Mouse (Mus musculus) erythroblast, embryonic 14.5 days (primary cell): Measurements from ENCODE around the gene Pla1a. TPM values are rescaled to one million over a fixed set of nuclear protein-coding genes. Genes with fewer than 3 reads are reported as not detected.

Experiments used
- H3K27me3 ChIP-seq: 2 replicates; pipeline ENCODE4 v1.6.1; 2012; ENCODE audit warnings: inconsistent platforms; ENCODE audit not compliant: control insufficient read depth
- H3K36me3 ChIP-seq: 2 replicates; pipeline ENCODE4 v1.6.1; 2012; ENCODE audit warnings: mild to moderate bottlenecking, inconsistent platforms; ENCODE audit not compliant: control insufficient read depth
- H3K4me1 ChIP-seq: 2 replicates; pipeline ENCODE4 v1.6.1; 2012; ENCODE audit warnings: inconsistent platforms; ENCODE audit not compliant: control insufficient read depth
- H3K4me3 ChIP-seq: replicated peaks from 2 replicates; pipeline ENCODE3; 2012; ENCODE audit warnings: moderate library complexity, mild to moderate bottlenecking, inconsistent platforms
- H3K9me3 ChIP-seq: 2 replicates; pipeline ENCODE4 v1.6.1; 2012; ENCODE audit warnings: low read length, inconsistent platforms, mixed read lengths; ENCODE audit not compliant: control insufficient read depth
- GATA1 ChIP-seq: IDR thresholded peaks from 2 replicates; pipeline ENCODE4 v1.6.1; 2012; ENCODE audit warnings: low read length, inconsistent platforms, mixed read lengths
- TAL1 ChIP-seq: IDR thresholded peaks from 3 replicates; pipeline ENCODE4 v1.6.1; 2012; ENCODE audit warnings: low read length, inconsistent platforms, mixed read lengths
- polyA plus RNA-seq: library from polyadenylated mRNA; stranded (reverse); fragments of >175 nt; gene quantifications from 2 replicates; pipeline ENCODE4 v1.2.3, GENCODE M21; 2012

Gene Pla1a
- polyA plus RNA-seq, 1 experiment: not detected

- Histone ChIP-seq H3K4me3 (no peak overlapping the region), H3K36me3 (peaks cover 44% of the 10 kb centered on the region), H3K27me3 (no peaks in the 10 kb centered on the region), H3K9me3 (no peaks in the 10 kb centered on the region), H3K4me1 (peaks cover 4% of the 10 kb centered on the region)
- TF ChIP-seq GATA1 (no peak), TAL1 (no peak)
Observed at GRCm38 (mm10) chr16:38442216-38442615, 9.3 kb upstream of the Pla1a start.

GRCm38 (mm10) chr16:38441611-38442010 lies 8.7 kb upstream of the Pla1a start:
- H3K9me3 ChIP-seq: no peaks in the 10 kb centered on the region
- no peak for TF ChIP-seq TAL1
- TF ChIP-seq GATA1: no peak
- no peaks in the 10 kb centered on the region for H3K27me3 ChIP-seq
- no peak overlapping the region for H3K4me3 ChIP-seq
- peaks cover 4% of the 10 kb centered on the region for H3K4me1 ChIP-seq
- peaks cover 38% of the 10 kb centered on the region for H3K36me3 ChIP-seq

- peaks cover 26% of the 10 kb centered on the region for H3K36me3 ChIP-seq
- no peaks in the 10 kb centered on the region for H3K9me3 ChIP-seq
- H3K27me3 ChIP-seq: no peaks in the 10 kb centered on the region
- TF ChIP-seq GATA1 (no peak), TAL1 (no peak)
- peaks cover 4% of the 10 kb centered on the region for H3K4me1 ChIP-seq
- H3K4me3 ChIP-seq: no peak overlapping the region
Observed at GRCm38 (mm10) chr16:38440403-38440802, 7.5 kb upstream of the Pla1a start.

DNA sequence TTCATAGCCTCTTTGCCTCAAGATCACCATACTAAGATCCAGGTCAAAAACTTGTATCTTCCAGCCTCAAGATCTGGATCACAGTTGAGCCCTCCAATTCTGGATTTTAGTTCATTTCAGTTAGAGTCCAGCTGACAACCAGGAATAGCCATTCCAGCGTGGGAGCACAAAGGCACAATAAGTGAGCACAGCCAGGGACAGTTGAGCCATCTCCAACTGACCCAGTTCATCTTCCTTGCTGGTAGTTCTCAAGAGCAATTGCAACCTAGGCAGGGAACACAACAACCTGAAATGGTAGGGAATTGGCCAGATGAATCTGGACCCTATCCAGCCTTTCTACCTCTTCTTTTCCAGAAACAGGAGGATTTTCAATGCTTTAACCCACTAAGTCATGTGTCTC lies 6.2 kb upstream of the Pla1a start:
- Histone ChIP-seq H3K27me3 (no peaks in the 10 kb centered on the region), H3K4me1 (peaks cover 4% of the 10 kb centered on the region), H3K4me3 (no peak overlapping the region), H3K9me3 (no peaks in the 10 kb centered on the region), H3K36me3 (peaks cover 14% of the 10 kb centered on the region)
- TF ChIP-seq GATA1 (no peak), TAL1 (no peak)

DNA sequence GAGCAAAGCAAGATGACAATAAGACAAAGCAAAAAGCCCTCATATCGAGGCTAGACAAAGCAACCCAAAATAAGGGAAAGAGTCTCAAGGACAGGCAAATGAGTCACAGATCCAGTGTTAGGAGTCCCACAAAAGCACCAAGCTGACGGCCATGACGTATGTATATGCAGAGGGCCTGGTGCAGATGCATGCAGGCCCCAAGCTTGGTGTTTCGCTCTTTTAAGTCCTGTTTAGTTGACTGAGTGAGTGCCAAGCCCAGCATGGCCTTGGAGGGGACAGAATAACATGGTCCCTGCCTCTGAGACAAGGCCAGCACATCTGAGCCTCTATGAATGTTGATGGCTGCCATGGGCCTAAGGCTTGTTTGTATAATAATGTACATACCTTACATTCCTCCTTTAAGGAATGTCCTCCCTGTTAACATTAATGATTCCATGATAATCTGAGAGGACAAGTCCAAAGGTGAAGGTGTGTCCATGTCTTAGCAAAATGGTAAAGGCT lies 1.4 kb upstream of the Pla1a start:
- Histone ChIP-seq H3K27me3 (no peaks in the 10 kb centered on the region), H3K36me3 (no peaks in the 10 kb centered on the region), H3K4me1 (no peaks in the 10 kb centered on the region), H3K4me3 (no peak overlapping the region), H3K9me3 (no peaks in the 10 kb centered on the region)
- TF ChIP-seq TAL1 (no peak), GATA1 (no peak)

GRCm38 (mm10) chr16:38433514-38433913 lies 569 bp upstream of the Pla1a start:
- H3K4me1 ChIP-seq: no peaks in the 10 kb centered on the region
- no peaks in the 10 kb centered on the region for H3K9me3 ChIP-seq
- H3K4me3 ChIP-seq: no peak overlapping the region
- no peaks in the 10 kb centered on the region for H3K27me3 ChIP-seq
- TF ChIP-seq TAL1 (no peak), GATA1 (no peak)
- no peaks in the 10 kb centered on the region for H3K36me3 ChIP-seq

- TF ChIP-seq TAL1 (no peak), GATA1 (no peak)
- peak overlapping the region; percentile 21 for H3K4me3 ChIP-seq
- H3K4me1 ChIP-seq: no peaks in the 10 kb centered on the region
- no peaks in the 10 kb centered on the region for H3K27me3 ChIP-seq
- H3K9me3 ChIP-seq: no peaks in the 10 kb centered on the region
- H3K36me3 ChIP-seq: no peaks in the 10 kb centered on the region
Observed at GRCm38 (mm10) chr16:38431446-38432185, 1.3 kb downstream of the Pla1a start.

DNA sequence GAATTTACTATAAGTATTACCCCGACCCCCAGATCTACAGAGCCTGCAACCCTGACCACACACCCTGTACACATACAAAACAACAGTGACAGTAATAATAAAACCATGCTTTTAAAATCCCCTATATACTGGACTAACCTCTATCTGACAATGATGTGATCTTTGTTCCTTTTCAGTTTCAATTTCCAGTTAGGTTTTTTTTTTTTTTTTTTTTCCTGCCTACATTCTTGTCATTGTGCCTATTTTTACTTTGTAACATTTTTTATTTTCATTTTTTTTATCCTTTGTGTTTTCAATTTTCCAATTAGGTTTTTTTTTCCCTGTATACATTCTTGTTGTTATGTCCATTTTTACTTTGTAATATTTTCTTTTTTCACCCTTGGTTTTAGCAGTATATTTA lies 7.1 kb downstream of the Pla1a start:
- Histone ChIP-seq H3K36me3 (no peaks in the 10 kb centered on the region), H3K4me1 (no peaks in the 10 kb centered on the region), H3K27me3 (no peaks in the 10 kb centered on the region), H3K4me3 (no peak overlapping the region), H3K9me3 (no peaks in the 10 kb centered on the region)
- TF ChIP-seq GATA1: no peak
- no peak for TF ChIP-seq TAL1

- Histone ChIP-seq H3K4me1 (no peaks in the 10 kb centered on the region), H3K36me3 (no peaks in the 10 kb centered on the region), H3K27me3 (no peaks in the 10 kb centered on the region), H3K9me3 (no peaks in the 10 kb centered on the region), H3K4me3 (no peak overlapping the region)
- TF ChIP-seq GATA1 (no peak), TAL1 (no peak)
Observed at GRCm38 (mm10) chr16:38425374-38425773, 7.6 kb downstream of the Pla1a start.

GRCm38 (mm10) chr16:38414953-38415352 lies 18.0 kb downstream of the Pla1a start:
- Histone ChIP-seq H3K4me3 (no peak overlapping the region), H3K27me3 (no peaks in the 10 kb centered on the region; the same call in 1 of the 2 replicates), H3K4me1 (no peaks in the 10 kb centered on the region), H3K9me3 (no peaks in the 10 kb centered on the region), H3K36me3 (no peaks in the 10 kb centered on the region; the same call in 1 of the 2 replicates)
- TF ChIP-seq GATA1 (no peak), TAL1 (no peak)
